In genomic region chr7:89248135-89248850, GRCm38 (mm10) we compare ENCODE assay signal across 9 mouse cellular contexts.
DNase-seq lines count a peak whose midpoint lies in the region; ATAC-seq and TF ChIP-seq lines count a peak whose summit lies in the region.
"Had no signal": no experiment of that assay in that cellular context is flagged by ENCODE, and none has a peak within 500 bp of the region (broad histone marks: within the 10 kb centered on the region; RNA-seq: fewer than 3 reads in every experiment).

No protein-coding gene starts in this region.

- H3K27ac ChIP-seq in limb, embryonic 14.5 days (replicated peaks; ENCODE audit: low read depth, low read length) = no peak overlapping the region
- no peak overlapping the region for H3K27ac ChIP-seq in limb, embryonic 10.5 days
- 0 out of 2 replicates have a peak overlapping the region, but pooled peaks have one; percentile 6 for H3K27ac ChIP-seq in embryonic fibroblast, embryonic 13.5 days (ENCODE audit: insufficient read depth, low read length)
- H3K27ac ChIP-seq in lung, postnatal 0 days (ENCODE audit: low read length) = no peak overlapping the region
- no peak overlapping the region for H3K27ac ChIP-seq in forebrain, embryonic 13.5 days
- H3K27ac ChIP-seq: embryonic facial prominence, embryonic 13.5 days had no signal

- H3K4me1 ChIP-seq in limb, embryonic 14.5 days (ENCODE audit: control insufficient read depth, insufficient read depth, low read length) = no peaks in the 10 kb centered on the region; the same call in 1 of the 2 replicates
- peaks cover 17% of the 10 kb centered on the region for H3K4me1 ChIP-seq in limb, embryonic 10.5 days
- H3K4me1 ChIP-seq in embryonic fibroblast, embryonic 13.5 days (ENCODE audit: control insufficient read depth, insufficient read depth, low read length) = peaks cover 5% of the 10 kb centered on the region; the same call in 1 of the 2 replicates
- H3K4me1 ChIP-seq in lung, postnatal 0 days (ENCODE audit: insufficient read depth, low read depth, low read length) = peaks cover 3% of the 10 kb centered on the region; the same call in 1 of the 2 replicates
- H3K4me1 ChIP-seq in forebrain, embryonic 13.5 days = no peaks in the 10 kb centered on the region
- H3K4me1 ChIP-seq: embryonic facial prominence, embryonic 13.5 days had no signal

- no peak for ATAC-seq in limb, embryonic 14.5 days (ENCODE audit: low FRiP score, low read depth)
- peak; percentile 86 for ATAC-seq in lung, postnatal 0 days
- no peak for ATAC-seq in forebrain, embryonic 13.5 days

- no peak overlapping the region for H3K9ac ChIP-seq in limb, embryonic 14.5 days (ENCODE audit: low read depth, low read length, severe bottlenecking)
- no peak overlapping the region for H3K9ac ChIP-seq in lung, postnatal 0 days (replicated peaks; ENCODE audit: low read depth)
- H3K9ac ChIP-seq in forebrain, embryonic 13.5 days = no peak overlapping the region
- H3K9ac ChIP-seq: embryonic facial prominence, embryonic 13.5 days had no signal

- H3K9me3 ChIP-seq in limb, embryonic 14.5 days (ENCODE audit: control insufficient read depth, low read length) = no peaks in the 10 kb centered on the region
- no peaks in the 10 kb centered on the region for H3K9me3 ChIP-seq in limb, embryonic 10.5 days (replicated peaks)
- H3K9me3 ChIP-seq in lung, postnatal 0 days (ENCODE audit: low read length) = no peaks in the 10 kb centered on the region
- no peaks in the 10 kb centered on the region for H3K9me3 ChIP-seq in forebrain, embryonic 13.5 days (replicated peaks)

- no peaks in the 10 kb centered on the region for H3K36me3 ChIP-seq in limb, embryonic 14.5 days (ENCODE audit: control insufficient read depth, insufficient read depth, low read length)
- no peaks in the 10 kb centered on the region for H3K36me3 ChIP-seq in limb, embryonic 10.5 days
- no peaks in the 10 kb centered on the region for H3K36me3 ChIP-seq in lung, postnatal 0 days (ENCODE audit: insufficient read depth, low read length)
- no peaks in the 10 kb centered on the region for H3K36me3 ChIP-seq in forebrain, embryonic 13.5 days (ENCODE audit: poor library complexity, severe bottlenecking)
- H3K36me3 ChIP-seq: embryonic facial prominence, embryonic 13.5 days had no signal

- TF ChIP-seq EP300 in lung, postnatal 0 days (IDR thresholded peaks at IDR 0.05) = peak; percentile 89

- TF ChIP-seq CTCF in embryonic fibroblast, embryonic 13.5 days (IDR thresholded peaks at IDR 0.05; ENCODE audit: borderline replicate concordance, insufficient read depth, low read length) = no peak
- no peak for TF ChIP-seq CTCF in lung, postnatal 0 days (IDR thresholded peaks at IDR 0.05)

- peak; percentile 36 for DNase-seq in limb, embryonic 14.5 days (ENCODE audit: low spot score)
- DNase-seq in limb, embryonic 10.5 days (ENCODE audit: low spot score) = no peak
- peak; percentile 85 for DNase-seq in lung, postnatal 0 days (ENCODE audit: low spot score)
- DNase-seq in thymus, postnatal 14 days = peak; percentile 55
- no peak for DNase-seq in cerebellum, postnatal 25 days
- DNase-seq in layer of hippocampus, adult 9-10 months (ENCODE audit: low spot score) = no peak

- H3K4me2 ChIP-seq in limb, embryonic 14.5 days (replicated peaks; ENCODE audit: low read depth, low read length, severe bottlenecking) = no peak overlapping the region
- H3K4me2 ChIP-seq in lung, postnatal 0 days (replicated peaks; ENCODE audit: low read depth, low read length) = no peak overlapping the region
- H3K4me2 ChIP-seq in forebrain, embryonic 13.5 days = no peak overlapping the region
- H3K4me2 ChIP-seq: embryonic facial prominence, embryonic 13.5 days had no signal

- no peaks in the 10 kb centered on the region for H3K27me3 ChIP-seq in limb, embryonic 14.5 days (ENCODE audit: control insufficient read depth, insufficient read depth, low read length)
- H3K27me3 ChIP-seq in limb, embryonic 10.5 days (ENCODE audit: low read depth, poor library complexity, severe bottlenecking) = 0 out of 2 replicates have a peak, but pooled peaks cover 8% of the 10 kb centered on the region
- no peaks in the 10 kb centered on the region for H3K27me3 ChIP-seq in lung, postnatal 0 days (replicated peaks; ENCODE audit: insufficient read depth, low read length)
- no peaks in the 10 kb centered on the region for H3K27me3 ChIP-seq in forebrain, embryonic 13.5 days
- H3K27me3 ChIP-seq: embryonic facial prominence, embryonic 13.5 days had no signal

- no peak overlapping the region for H3K4me3 ChIP-seq in limb, embryonic 14.5 days (replicated peaks; ENCODE audit: low read length)
- H3K4me3 ChIP-seq in limb, embryonic 10.5 days = no peak overlapping the region
- no peak overlapping the region for H3K4me3 ChIP-seq in embryonic fibroblast, embryonic 13.5 days (ENCODE audit: insufficient read depth, low read length)
- H3K4me3 ChIP-seq in lung, postnatal 0 days (ENCODE audit: low read depth, low read length) = no peak overlapping the region
- H3K4me3 ChIP-seq in forebrain, embryonic 13.5 days = no peak overlapping the region
- H3K4me3 ChIP-seq: embryonic facial prominence, embryonic 13.5 days had no signal

- WGBS in limb, embryonic 14.5 days = 13% methylated on average over 7 of the region's 7 CpGs
- 17% methylated on average over 7 of the region's 7 CpGs for WGBS in limb, embryonic 10.5 days
- WGBS in lung, postnatal 0 days = 6% methylated on average over 7 of the region's 7 CpGs
- WGBS in forebrain, embryonic 13.5 days = 74% methylated on average over 7 of the region's 7 CpGs

- no peak for TF ChIP-seq POLR2A in limb, embryonic 14.5 days (IDR thresholded peaks at IDR 0.05; ENCODE audit: borderline replicate concordance, extremely low read depth, insufficient read depth, insufficient read length)
- TF ChIP-seq POLR2A in embryonic fibroblast, embryonic 13.5 days (IDR thresholded peaks at IDR 0.05; ENCODE audit: low read depth, low read length) = no peak

Comparison
In these comparisons a context has a peak if more than half of its experiments do, and no peak if none do; other contexts are left out.
1. DNase-seq: peak in limb, embryonic 14.5 days (single experiment), lung, postnatal 0 days (single experiment) and thymus, postnatal 14 days (single experiment); none in limb, embryonic 10.5 days (single experiment), cerebellum, postnatal 25 days (0 of 2) and layer of hippocampus, adult 9-10 months (single experiment).